Mouse (Mus musculus): ENCODE data around the gene Cic.

DNA sequence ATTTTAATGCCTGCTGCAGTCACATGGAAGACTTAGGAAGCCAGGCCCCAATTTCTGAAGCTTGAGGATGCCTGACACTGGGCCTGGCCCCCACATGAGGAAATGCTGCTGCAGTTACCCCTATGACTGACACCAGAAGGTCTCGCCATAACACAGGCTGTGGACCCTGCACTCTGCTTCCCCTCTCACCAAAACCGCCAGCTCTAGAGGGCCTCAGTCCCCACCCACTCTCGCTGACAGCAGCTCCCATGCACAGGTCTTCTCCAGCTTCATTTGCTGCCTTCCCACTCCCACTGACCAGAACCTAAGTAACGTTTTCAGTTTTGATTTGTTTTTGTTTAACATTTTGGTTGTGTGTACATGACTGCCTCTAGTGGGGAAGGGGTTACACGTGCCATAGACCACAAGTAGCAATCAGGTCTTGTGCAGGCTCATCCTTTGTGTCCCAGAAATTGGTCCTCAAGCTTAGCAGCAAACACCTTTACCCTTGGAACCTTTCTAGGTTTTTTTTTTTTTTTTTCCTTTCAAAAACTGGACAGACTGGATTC, 35.3 kb upstream of the Cic start:
- TF ChIP-seq CTCF (IDR thresholded peaks at IDR 0.05; ENCODE audit: control insufficient read depth, insufficient read depth, low read length) (no peak), POLR2A (IDR thresholded peaks at IDR 0.05; ENCODE audit: borderline replicate concordance, control insufficient read depth, low read depth, low read length) (no peak)
